Mouse (Mus musculus): Measurements from ENCODE around the gene Sfrp2.

The Sfrp2 gene

GRCm38 (mm10) chr3:83771160-83771869 lies 5.2 kb downstream of the Sfrp2 start:
- DNase-seq (ENCODE audit: low read depth) = no peak

GRCm38 (mm10) chr3:83773281-83773680 lies 7.2 kb downstream of the Sfrp2 start:
- no peak for DNase-seq (ENCODE audit: low read depth)

- peak; percentile 61 for DNase-seq (ENCODE audit: low read depth)
These were observed 9.3 kb downstream of the Sfrp2 start for GRCm38 (mm10) chr3:83775403-83775802.

GRCm38 (mm10) chr3:83781460-83782222 lies 15.5 kb downstream of the Sfrp2 start:
- DNase-seq (ENCODE audit: low read depth) = no peak

DNA sequence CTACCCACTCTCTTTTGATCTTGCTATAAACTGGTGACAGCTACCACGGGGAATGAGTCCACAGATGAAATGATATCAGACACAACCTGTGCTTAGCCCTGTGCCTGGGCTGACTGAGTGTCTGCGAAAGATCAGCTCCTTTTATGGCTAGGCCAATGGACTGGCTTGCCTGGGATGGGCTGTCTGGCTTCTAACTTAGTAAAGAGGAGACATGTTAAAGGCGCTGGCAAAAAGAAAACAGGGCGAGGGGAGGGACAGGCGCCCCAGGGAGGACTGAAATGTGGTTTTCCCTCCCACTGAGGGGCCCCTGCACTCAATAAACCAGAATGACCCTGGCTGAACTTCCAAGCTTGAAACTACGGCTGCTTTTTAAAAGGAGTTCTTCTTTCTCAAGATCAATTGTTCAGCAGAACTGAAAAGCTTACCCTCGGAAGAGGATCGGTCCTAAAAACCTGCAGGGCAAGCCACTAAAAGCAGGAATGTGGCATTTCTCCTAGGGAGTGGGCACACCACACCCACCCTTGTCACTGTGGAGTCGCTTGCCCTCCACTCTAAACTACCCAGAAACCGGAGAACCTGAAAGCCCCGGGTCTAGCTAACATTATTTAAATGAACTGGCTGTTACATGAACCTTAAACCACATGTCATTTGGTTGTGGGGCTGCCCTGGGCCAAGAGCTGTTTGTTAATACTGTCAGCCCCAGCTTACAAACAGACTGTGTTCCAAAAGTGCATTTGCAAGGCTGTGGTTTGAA lies 17.8 kb downstream of the Sfrp2 start:
- DNase-seq (ENCODE audit: low read depth) = no peak

GRCm38 (mm10) chr3:83784726-83785125 lies 18.6 kb downstream of the Sfrp2 start:
- no peak for DNase-seq (ENCODE audit: low read depth)

- DNase-seq (ENCODE audit: low read depth) = no peak
These were observed 21.0 kb downstream of the Sfrp2 start for GRCm38 (mm10) chr3:83787086-83787485.

- DNase-seq (ENCODE audit: low read depth) = no peak
These were observed 21.7 kb downstream of the Sfrp2 start for GRCm38 (mm10) chr3:83787776-83788305.

DNA sequence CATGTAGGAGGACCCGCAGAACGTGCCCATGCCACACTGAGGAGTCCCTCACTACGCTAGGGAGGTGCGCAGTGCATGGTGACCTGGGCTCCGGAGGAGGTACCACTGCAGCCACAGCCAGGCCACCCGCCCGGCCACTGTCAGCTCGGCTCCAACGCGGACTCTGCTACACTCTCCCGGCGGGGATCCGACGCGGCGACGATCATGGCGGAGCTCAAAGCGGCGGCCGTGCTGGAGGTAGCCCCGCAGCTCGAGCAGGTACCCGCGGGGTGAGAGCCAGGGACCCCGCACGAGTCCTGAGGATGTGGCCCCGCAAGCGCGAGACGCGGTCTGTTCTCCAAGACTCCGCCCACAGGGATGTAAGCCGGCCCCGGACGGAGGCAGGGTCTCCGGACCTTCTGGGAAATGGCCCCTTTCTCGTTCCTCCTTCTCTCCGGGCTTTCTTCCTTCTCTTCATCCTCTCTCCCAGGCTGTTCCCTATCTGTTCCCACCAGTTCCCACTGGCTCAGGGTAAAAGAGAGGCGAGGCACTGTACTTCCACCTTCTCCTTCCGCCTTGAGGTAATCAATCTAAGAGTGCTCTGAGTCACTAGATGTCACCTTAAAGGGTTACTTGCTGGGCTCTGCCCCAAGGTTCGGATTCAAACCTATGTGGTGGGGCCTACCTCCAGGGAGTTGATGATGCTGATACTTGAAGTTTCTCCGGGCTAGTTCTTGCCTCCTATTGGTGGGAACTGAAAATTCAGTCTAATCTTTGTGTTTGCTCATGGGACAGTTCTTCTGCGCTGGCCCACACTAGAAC lies 23.7 kb downstream of the Sfrp2 start:
- peak; percentile 73 for DNase-seq (ENCODE audit: low read depth)

DNA sequence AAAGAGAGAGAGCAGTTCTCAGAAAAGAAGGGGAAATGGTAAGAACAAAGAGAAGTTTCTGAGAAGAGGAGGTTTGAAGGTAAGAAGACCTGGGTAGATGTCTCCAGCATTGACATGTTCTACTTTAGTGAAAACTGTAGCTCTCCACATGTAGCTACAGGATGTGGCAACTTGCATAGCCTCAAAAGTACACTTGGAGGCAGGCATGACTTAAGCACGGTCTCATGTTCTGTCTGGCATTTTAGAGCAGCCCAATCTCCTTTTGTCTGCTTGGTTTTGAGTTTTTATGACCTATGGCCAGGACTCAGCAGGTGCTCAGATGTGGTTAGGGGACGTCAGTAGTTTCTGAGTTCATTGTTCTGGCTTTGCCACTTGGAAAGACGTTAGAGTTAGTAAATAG lies 25.3 kb downstream of the Sfrp2 start:
- no peak for DNase-seq (ENCODE audit: low read depth)

GRCm38 (mm10) chr3:83797098-83797497 lies 31.0 kb downstream of the Sfrp2 start:
- DNase-seq (ENCODE audit: low read depth) = peak; percentile 59

DNA sequence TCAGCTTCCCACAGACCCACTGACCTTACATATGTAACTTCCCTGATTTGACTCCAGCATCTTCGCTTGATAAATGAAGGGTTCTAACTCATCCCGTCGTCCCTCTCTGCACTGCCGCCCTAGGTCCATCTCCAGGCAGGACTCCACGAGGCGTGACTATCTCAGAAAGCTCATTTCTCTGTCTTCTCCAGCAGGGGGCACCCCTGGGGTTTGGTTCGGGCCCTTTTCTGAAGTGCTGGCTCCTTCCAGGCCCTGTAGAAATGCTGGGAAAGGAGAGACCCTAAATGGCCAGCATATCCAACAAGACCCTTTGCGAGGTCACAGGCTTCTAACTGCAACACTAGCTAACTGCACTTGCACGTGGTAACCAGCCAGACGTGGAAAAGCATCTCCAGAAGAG lies 31.7 kb downstream of the Sfrp2 start:
- DNase-seq (ENCODE audit: low read depth) = peak; percentile 91

DNA sequence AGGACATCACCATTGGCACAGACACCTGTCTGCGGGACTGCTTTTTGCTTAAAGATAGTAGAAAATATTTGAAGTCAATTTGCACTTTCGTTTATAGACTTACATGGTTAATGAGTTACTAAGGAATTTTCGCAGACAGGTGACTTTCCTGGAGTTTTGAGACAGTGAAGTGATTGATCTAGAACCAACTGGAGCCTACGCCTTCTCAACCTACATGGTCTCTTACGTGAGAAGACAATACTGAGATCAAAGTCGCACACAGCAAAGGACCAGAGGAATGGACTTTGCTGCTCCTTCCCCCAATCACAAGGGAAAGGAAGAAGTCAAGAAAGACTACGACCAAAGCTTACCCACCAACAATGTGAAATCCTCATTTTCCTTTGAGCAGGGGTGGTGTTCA lies 33.4 kb downstream of the Sfrp2 start:
- DNase-seq (ENCODE audit: low read depth) = no peak

- DNase-seq (ENCODE audit: low read depth) = peak; percentile 36
These were observed 35.6 kb downstream of the Sfrp2 start for GRCm38 (mm10) chr3:83801649-83802155.

DNA sequence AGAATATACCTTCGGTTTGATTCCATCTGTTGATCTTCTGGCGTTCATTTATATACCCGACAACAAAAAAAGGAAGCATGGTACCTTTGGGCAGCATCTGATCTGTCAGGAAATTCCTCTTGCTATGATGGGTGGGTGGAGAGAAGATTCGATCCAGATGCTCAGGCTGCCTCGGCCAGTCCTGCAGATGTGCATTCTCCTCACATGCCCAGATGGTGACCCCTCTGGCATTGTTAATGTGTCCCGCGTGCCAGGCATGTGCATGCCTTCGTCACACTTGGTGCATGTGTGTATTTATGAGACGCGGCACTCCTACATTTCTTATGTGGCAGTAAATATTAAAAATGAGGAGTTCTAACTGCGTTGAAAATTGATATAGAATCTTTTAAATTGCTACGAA lies 42.4 kb downstream of the Sfrp2 start:
- no peak for DNase-seq (ENCODE audit: low read depth)

DNA sequence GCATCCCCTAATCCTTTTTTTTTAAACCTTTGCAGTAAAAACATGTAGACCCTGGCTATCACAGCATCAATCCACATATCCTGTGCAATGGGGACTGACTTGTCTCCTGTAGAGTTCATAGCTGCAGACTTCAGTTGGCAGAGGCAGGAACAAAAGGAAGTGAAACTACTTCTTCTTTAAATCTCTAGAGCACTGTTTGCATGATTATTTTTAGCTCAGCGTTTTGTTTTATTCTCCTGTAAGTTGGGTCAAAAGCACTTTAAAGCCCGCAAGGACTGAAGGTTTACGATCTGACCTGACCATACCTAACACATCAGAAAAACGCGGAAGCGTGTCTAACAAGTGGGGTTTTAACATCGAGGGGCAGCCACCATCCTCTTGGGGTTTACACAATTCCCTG lies 45.9 kb downstream of the Sfrp2 start:
- no peak for DNase-seq (ENCODE audit: low read depth)

DNA sequence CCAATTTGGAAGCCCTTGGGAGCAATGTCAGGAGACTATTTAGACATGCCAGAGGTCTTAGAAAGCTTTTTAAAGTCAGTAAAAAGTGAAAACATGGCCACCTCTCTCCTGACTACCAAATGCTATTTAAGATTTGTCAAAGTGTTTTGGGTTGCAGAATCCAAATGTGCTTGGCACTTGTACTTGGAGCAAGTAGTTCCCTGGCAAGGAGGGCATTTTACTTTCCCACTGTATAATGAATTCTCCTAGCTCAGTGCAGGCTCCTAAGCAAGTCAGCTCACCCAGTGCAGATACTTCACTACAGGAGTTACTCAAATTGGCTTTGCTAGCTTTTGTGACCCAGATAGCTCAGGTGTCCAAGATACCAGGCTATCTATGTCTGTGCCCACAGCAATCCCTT lies 46.7 kb downstream of the Sfrp2 start:
- no peak for DNase-seq (ENCODE audit: low read depth)

- no peak for DNase-seq (ENCODE audit: low read depth)
These were observed 50.3 kb downstream of the Sfrp2 start for GRCm38 (mm10) chr3:83816372-83816925.

GRCm38 (mm10) chr3:83823774-83824173 lies 57.7 kb downstream of the Sfrp2 start:
- no peak for DNase-seq (ENCODE audit: low read depth)

Data from NIH3T3 (cell line).